Mouse (Mus musculus) hindbrain, embryonic 11.5 days (tissue): ENCODE results near the gene Ift43. TPM values are rescaled to one million over a fixed set of nuclear protein-coding genes. Genes with fewer than 3 reads are reported as not detected.
A peak's percentile ranks its signal among the peaks of the same experiment; 100 is the strongest.

ENCODE experiments used
- ATAC-seq: fragments of 200-750 bp; cut with Nextera tagmentation; 2 replicates; pipeline ENCODE4 v1.8.0; 2017; ENCODE audit warnings: mild to moderate bottlenecking, moderate TSS enrichment, moderate library complexity; ENCODE audit not compliant: low FRiP score
- DNase-seq: peaks from one replicate; pipeline ENCODE4 v3.0.0-alpha.2; 2015; ENCODE audit warnings: low spot score
- H3K27ac ChIP-seq: fragments of 300-500 bp; sonication (generic); 2 replicates; pipeline ENCODE4 v1.5.1; 2014; ENCODE audit warnings: mild to moderate bottlenecking, low read depth, low read length
- H3K27me3 ChIP-seq: fragments of 300-500 bp; sonication (generic); 2 replicates; pipeline ENCODE4 v1.6.1; 2014; ENCODE audit warnings: mild to moderate bottlenecking, low read length, moderate library complexity, mixed read lengths; ENCODE audit not compliant: control insufficient read depth, insufficient read depth
- H3K36me3 ChIP-seq: fragments of 300-500 bp; sonication (generic); 2 replicates; pipeline ENCODE4 v1.6.1; 2014; ENCODE audit warnings: mild to moderate bottlenecking, low read length, moderate library complexity, mixed read lengths; ENCODE audit not compliant: control insufficient read depth, insufficient read depth
- H3K4me1 ChIP-seq: fragments of 300-500 bp; sonication (generic); replicated peaks from 2 replicates; pipeline ENCODE4 v1.6.1; 2014; ENCODE audit warnings: low read length, mixed read lengths; ENCODE audit not compliant: control insufficient read depth, insufficient read depth
- H3K4me2 ChIP-seq: fragments of 300-500 bp; sonication (generic); replicated peaks from 2 replicates; pipeline ENCODE4 v1.6.1; 2014; ENCODE audit warnings: mild to moderate bottlenecking, low read depth, low read length
- H3K4me3 ChIP-seq: fragments of 300-500 bp; sonication (generic); 2 replicates; pipeline ENCODE4 v1.5.1; 2014; ENCODE audit warnings: low read depth, low read length
- H3K9ac ChIP-seq: fragments of 300-500 bp; sonication (generic); 2 replicates; pipeline ENCODE4 v1.6.1; 2014; ENCODE audit warnings: low read depth, low read length
- H3K9me3 ChIP-seq: fragments of 300-500 bp; sonication (generic); 2 replicates; pipeline ENCODE4 v1.6.1; 2016; ENCODE audit warnings: low read length; ENCODE audit not compliant: control insufficient read depth
- WGBS: fragments of 180-500 bp; shearing (Covaris S2); extraction: QIAGEN DNeasy Blood & Tissue Kit; methylation state at CpG from one replicate; pipeline ENCODE4 v1.1.7; 2014; 5-methylcytosine and 5-hydroxymethylcytosine counted together
- polyA plus RNA-seq: library from polyadenylated mRNA; unstranded; fragments of >200 nt; fragmentation: Nextera tagmentation; extraction: Ambion mirVana; gene quantifications from 2 replicates; pipeline ENCODE4 v1.2.1, GENCODE M21; 2014

Gene Ift43
- polyA plus RNA-seq, 1 experiment from 2014 or later, result 102 TPM

GRCm38 (mm10) chr12:86085873-86086272 lies 3.5 kb downstream of the Ift43 start:
- no peak overlapping the region for H3K27ac ChIP-seq
- DNase-seq (no peak), ATAC-seq (no peak)
- 0 out of 2 replicates have a peak, but pooled peaks cover 3% of the 10 kb centered on the region for H3K4me1 ChIP-seq
- H3K4me3 ChIP-seq, result no peak overlapping the region
- H3K9ac ChIP-seq, result no peak overlapping the region
- no peaks in the 10 kb centered on the region for H3K36me3 ChIP-seq
- no peaks in the 10 kb centered on the region for H3K9me3 ChIP-seq
- H3K27me3 ChIP-seq, result no peaks in the 10 kb centered on the region; the same call in 1 of the 2 replicates
- H3K4me2 ChIP-seq, result no peak overlapping the region
- WGBS, result 89% methylated on average over 7 of the region's 7 CpGs

- no peaks in the 10 kb centered on the region for H3K36me3 ChIP-seq
- no peak overlapping the region for H3K27ac ChIP-seq
- no peaks in the 10 kb centered on the region for H3K9me3 ChIP-seq
- H3K4me2 ChIP-seq, result no peak overlapping the region
- 88% methylated on average over 8 of the region's 8 CpGs for WGBS
- ATAC-seq, result no peak
- no peak overlapping the region for H3K4me3 ChIP-seq
- H3K27me3 ChIP-seq, result no peaks in the 10 kb centered on the region
- DNase-seq, result no peak
- H3K9ac ChIP-seq, result no peak overlapping the region
- 0 out of 2 replicates have a peak, but pooled peaks cover 3% of the 10 kb centered on the region for H3K4me1 ChIP-seq
Measured at GRCm38 (mm10) chr12:86086550-86086949, 4.2 kb downstream of the Ift43 start.

GRCm38 (mm10) chr12:86088042-86088441 lies 5.7 kb downstream of the Ift43 start:
- 62% methylated on average over 7 of the region's 7 CpGs for whole genome bisulfite sequencing
- no peak overlapping the region for H3K9ac ChIP-seq
- no peak overlapping the region for H3K27ac ChIP-seq
- no peaks in the 10 kb centered on the region for H3K27me3 ChIP-seq
- no peak for ATAC-seq
- 0 out of 2 replicates have a peak, but pooled peaks cover 4% of the 10 kb centered on the region for H3K4me1 ChIP-seq
- DNase-seq, result no peak
- H3K4me3 ChIP-seq, result no peak overlapping the region
- no peaks in the 10 kb centered on the region for H3K9me3 ChIP-seq
- H3K36me3 ChIP-seq, result no peaks in the 10 kb centered on the region
- no peak overlapping the region for H3K4me2 ChIP-seq

- WGBS, result 70% methylated on average over 4 of the region's 4 CpGs
Measured at GRCm38 (mm10) chr12:86090764-86091163, 8.4 kb downstream of the Ift43 start.

GRCm38 (mm10) chr12:86091601-86092132 lies 9.3 kb downstream of the Ift43 start:
- no peak overlapping the region for H3K9ac ChIP-seq
- H3K4me2 ChIP-seq, result no peak overlapping the region
- no peak overlapping the region for H3K4me3 ChIP-seq
- no peak overlapping the region for H3K27ac ChIP-seq
- no peaks in the 10 kb centered on the region for H3K27me3 ChIP-seq
- no peak for ATAC-seq
- no peaks in the 10 kb centered on the region for H3K36me3 ChIP-seq
- WGBS, result 54% methylated on average over 18 of the region's 18 CpGs
- peak; percentile 18 for DNase-seq
- 0 out of 2 replicates have a peak, but pooled peaks cover 2% of the 10 kb centered on the region for H3K4me1 ChIP-seq
- no peaks in the 10 kb centered on the region for H3K9me3 ChIP-seq

More at GRCm38 (mm10) chr12:86090764-86091163, 8.4 kb downstream of the Ift43 start:
- Histone ChIP-seq H3K4me2 (no peak overlapping the region), H3K9me3 (no peaks in the 10 kb centered on the region), H3K27me3 (no peaks in the 10 kb centered on the region), H3K36me3 (no peaks in the 10 kb centered on the region), H3K9ac (no peak overlapping the region), H3K4me1 (0 out of 2 replicates have a peak, but pooled peaks cover 2% of the 10 kb centered on the region), H3K4me3 (no peak overlapping the region), H3K27ac (no peak overlapping the region)
- no peak for ATAC-seq
- DNase-seq, result no peak

- H3K27ac ChIP-seq, result no peak overlapping the region
- H3K36me3 ChIP-seq, result no peaks in the 10 kb centered on the region
- H3K27me3 ChIP-seq, result no peaks in the 10 kb centered on the region
Measured at GRCm38 (mm10) chr12:86094075-86094474, 11.7 kb downstream of the Ift43 start.

GRCm38 (mm10) chr12:86095806-86096205 lies 13.5 kb downstream of the Ift43 start:
- ATAC-seq (no peak), DNase-seq (no peak)
- H3K27me3 ChIP-seq, result no peaks in the 10 kb centered on the region
- H3K9ac ChIP-seq, result no peak overlapping the region
- no peak overlapping the region for H3K4me3 ChIP-seq
- H3K9me3 ChIP-seq, result no peaks in the 10 kb centered on the region
- WGBS, result 94% methylated on average over 4 of the region's 4 CpGs
- no peak overlapping the region for H3K27ac ChIP-seq
- no peak overlapping the region for H3K4me2 ChIP-seq
- no peaks in the 10 kb centered on the region for H3K36me3 ChIP-seq
- H3K4me1 ChIP-seq, result 0 out of 2 replicates have a peak, but pooled peaks cover 2% of the 10 kb centered on the region

More at GRCm38 (mm10) chr12:86094075-86094474, 11.7 kb downstream of the Ift43 start:
- Histone ChIP-seq H3K4me2 (no peak overlapping the region), H3K9me3 (no peaks in the 10 kb centered on the region), H3K9ac (no peak overlapping the region), H3K4me1 (0 out of 2 replicates have a peak, but pooled peaks cover 2% of the 10 kb centered on the region), H3K4me3 (no peak overlapping the region)
- ATAC-seq (no peak), DNase-seq (no peak)
- 92% methylated on average over 4 of the region's 4 CpGs for WGBS

- H3K27ac ChIP-seq, result no peak overlapping the region
- no peak for DNase-seq
Measured at GRCm38 (mm10) chr12:86097781-86098180, 15.4 kb downstream of the Ift43 start.

GRCm38 (mm10) chr12:86100711-86101110 lies 18.4 kb downstream of the Ift43 start:
- no peak overlapping the region for H3K4me3 ChIP-seq
- no peaks in the 10 kb centered on the region for H3K36me3 ChIP-seq
- 77% methylated on average over 3 of the region's 3 CpGs for WGBS
- DNase-seq (no peak), ATAC-seq (no peak)
- H3K4me2 ChIP-seq, result no peak overlapping the region
- no peak overlapping the region for H3K9ac ChIP-seq
- H3K27ac ChIP-seq, result no peak overlapping the region
- H3K4me1 ChIP-seq, result peaks cover 2% of the 10 kb centered on the region; the same call in 1 of the 2 replicates
- H3K9me3 ChIP-seq, result no peaks in the 10 kb centered on the region
- no peaks in the 10 kb centered on the region for H3K27me3 ChIP-seq

More at GRCm38 (mm10) chr12:86097781-86098180, 15.4 kb downstream of the Ift43 start:
- Histone ChIP-seq H3K9me3 (no peaks in the 10 kb centered on the region), H3K4me3 (no peak overlapping the region), H3K9ac (no peak overlapping the region), H3K27me3 (no peaks in the 10 kb centered on the region), H3K4me2 (no peak overlapping the region), H3K4me1 (peaks cover 2% of the 10 kb centered on the region; the same call in 1 of the 2 replicates), H3K36me3 (no peaks in the 10 kb centered on the region)
- no peak for ATAC-seq
- WGBS, result 81% methylated on average over 11 of the region's 11 CpGs
